Mouse (Mus musculus): ENCODE data around the gene Ndufa4l2.

GRCm38 (mm10) chr10:127496156-127496555, 18.6 kb upstream of the Ndufa4l2 start:
- no peak for TF ChIP-seq ZC3H11A (IDR thresholded peaks at IDR 0.05; ENCODE audit: borderline replicate concordance, low read depth, low read length)
- no peak for TF ChIP-seq ZNF384 (IDR thresholded peaks at IDR 0.05; ENCODE audit: low read depth, low read length)
- TF ChIP-seq CHD2 (IDR thresholded peaks at IDR 0.05; ENCODE audit: low read depth, low read length): no peak

Data from ES-E14 (cell line).